ENCODE assay signal across 9 mouse cellular contexts in genomic region chr6:6216120-6216506, GRCm38 (mm10). TPM values are rescaled to one million over a fixed set of nuclear protein-coding genes. Genes with fewer than 3 reads are reported as not detected.
A peak's percentile ranks its signal among the peaks of the same experiment; 100 is the strongest.
DNase-seq lines count a peak whose midpoint lies in the region; ATAC-seq and TF ChIP-seq lines count a peak whose summit lies in the region.
"Had no signal": no experiment of that assay in that cellular context is flagged by ENCODE, and none has a peak within 500 bp of the region (broad histone marks: within the 10 kb centered on the region; RNA-seq: fewer than 3 reads in every experiment).

No protein-coding gene starts in this region.

- intact Hi-C loops in left cerebral cortex, postnatal 14 days (cut with DNase I) = no loop called here

- peak overlapping the region; percentile 82; the same call in 1 of the 2 replicates for H3K27ac ChIP-seq in kidney, embryonic 15.5 days
- no peak overlapping the region for H3K27ac ChIP-seq in cortical plate, adult 2 months (ENCODE audit: insufficient read depth, low read length)
- H3K27ac ChIP-seq in hindbrain, embryonic 15.5 days (replicated peaks) = no peak overlapping the region
- no peak overlapping the region for H3K27ac ChIP-seq in midbrain, embryonic 15.5 days

- no peak for ATAC-seq in kidney, embryonic 15.5 days (replicated peaks; ENCODE audit: low FRiP score)
- no peak for ATAC-seq in hindbrain, embryonic 15.5 days (ENCODE audit: low FRiP score, low read depth)
- ATAC-seq in midbrain, embryonic 15.5 days (replicated peaks) = peak; percentile 29; the same call in 1 of the 2 replicates
- ATAC-seq in cerebellum, adult (ENCODE audit: insufficient number of reproducible peaks, low FRiP score, low TSS enrichment) = no peak

- no peaks in the 10 kb centered on the region for H3K36me3 ChIP-seq in kidney, embryonic 15.5 days
- H3K36me3 ChIP-seq in hindbrain, embryonic 15.5 days = no peaks in the 10 kb centered on the region
- H3K36me3 ChIP-seq in midbrain, embryonic 15.5 days (replicated peaks) = no peaks in the 10 kb centered on the region

- TF ChIP-seq CTCF in cortical plate, adult 2 months (IDR thresholded peaks at IDR 0.05; ENCODE audit: extremely low read depth, insufficient read depth, low read length) = no peak

- peak overlapping the region; percentile 67 for H3K9ac ChIP-seq in kidney, embryonic 15.5 days
- peak overlapping the region; percentile 61; the same call in 1 of the 2 replicates for H3K9ac ChIP-seq in hindbrain, embryonic 15.5 days
- peak overlapping the region; percentile 46; the same call in 1 of the 2 replicates for H3K9ac ChIP-seq in midbrain, embryonic 15.5 days

- WGBS in kidney, embryonic 15.5 days = 20% methylated on average over 5 of the region's 5 CpGs
- WGBS in hindbrain, embryonic 15.5 days = 35% methylated on average over 5 of the region's 5 CpGs
- whole genome bisulfite sequencing in midbrain, embryonic 15.5 days = 37% methylated on average over 5 of the region's 5 CpGs

- peak overlapping the region; percentile 77 for H3K4me3 ChIP-seq in kidney, embryonic 15.5 days (replicated peaks)
- H3K4me3 ChIP-seq in cortical plate, adult 2 months (ENCODE audit: insufficient read depth, low read length) = peak overlapping the region; percentile 44; the same call in 1 of the 2 replicates
- H3K4me3 ChIP-seq in hindbrain, embryonic 15.5 days = peak overlapping the region; percentile 56
- H3K4me3 ChIP-seq in midbrain, embryonic 15.5 days = peak overlapping the region; percentile 55

- H3K4me2 ChIP-seq in kidney, embryonic 15.5 days = peak overlapping the region; percentile 86
- H3K4me2 ChIP-seq in hindbrain, embryonic 15.5 days = peak overlapping the region; percentile 87
- H3K4me2 ChIP-seq in midbrain, embryonic 15.5 days = peak overlapping the region; percentile 74

- no peak for DNase-seq in kidney, adult 8-10 months
- no peak for DNase-seq in left cerebral cortex, postnatal 14 days (ENCODE audit: low spot score in 2 of 2)
- DNase-seq in layer of hippocampus, adult 11-12 months (ENCODE audit: low spot score) = no peak

- no peaks in the 10 kb centered on the region for H3K27me3 ChIP-seq in kidney, embryonic 15.5 days
- no peaks in the 10 kb centered on the region for H3K27me3 ChIP-seq in hindbrain, embryonic 15.5 days
- H3K27me3 ChIP-seq in midbrain, embryonic 15.5 days (replicated peaks) = no peaks in the 10 kb centered on the region
- H3K27me3 ChIP-seq: Patski had no signal

- no peak for TF ChIP-seq POLR2A in cortical plate, adult 2 months (IDR thresholded peaks at IDR 0.05; ENCODE audit: extremely low read depth, insufficient read depth, low read length)

- H3K4me1 ChIP-seq in kidney, embryonic 15.5 days = peaks cover 26% of the 10 kb centered on the region
- H3K4me1 ChIP-seq in cortical plate, adult 2 months (ENCODE audit: control insufficient read depth, insufficient read depth, low read length) = peaks cover 2% of the 10 kb centered on the region; the same call in 1 of the 2 replicates
- H3K4me1 ChIP-seq in hindbrain, embryonic 15.5 days (replicated peaks) = peaks cover 13% of the 10 kb centered on the region
- peaks cover 11% of the 10 kb centered on the region for H3K4me1 ChIP-seq in midbrain, embryonic 15.5 days

- H3K9me3 ChIP-seq in kidney, embryonic 15.5 days (replicated peaks) = no peaks in the 10 kb centered on the region
- H3K9me3 ChIP-seq in hindbrain, embryonic 15.5 days = no peaks in the 10 kb centered on the region
- no peaks in the 10 kb centered on the region for H3K9me3 ChIP-seq in midbrain, embryonic 15.5 days

RNA-seq across cellular contexts. Expression of gene Slc25a13, which starts 0.9 kb away (rescaled TPM):
- 43.6 and 44.2 TPM in 2 replicates for polyA plus RNA-seq in kidney, embryonic 15.5 days (2015; fragmentation: Nextera tagmentation; extraction: Ambion mirVana)
- 1.9 and 2.0 TPM in 2 replicates for polyA plus RNA-seq in cortical plate, adult 2 months (2012; rRNA removed)
- 5.3 and 5.8 TPM in 2 replicates for polyA plus RNA-seq in hindbrain, embryonic 15.5 days (2015; fragmentation: Nextera tagmentation; extraction: Ambion mirVana)
- 3.8 and 4.0 TPM in 2 replicates for polyA plus RNA-seq in midbrain, embryonic 15.5 days (2015; fragmentation: Nextera tagmentation; extraction: Ambion mirVana)
- 1 to 10 TPM; 1.6 to 1.9 TPM for total RNA-seq in left cerebral cortex, postnatal 14 days (2021)
